Mouse (Mus musculus): ENCODE measurements around the gene Serpinb1a. TPM values are rescaled to one million over a fixed set of nuclear protein-coding genes. Genes with fewer than 3 reads are reported as not detected.

Gene Serpinb1a
- total and polyA plus RNA-seq, 3 experiments, result 22.7 to 71.9 (median 31.2) TPM

GRCm38 (mm10) chr13:32839314-32839713, 11.7 kb downstream of the Serpinb1a start:
- DNase-seq, result no peak

- DNase-seq, result no peak
These were observed 16.5 kb downstream of the Serpinb1a start for GRCm38 (mm10) chr13:32834513-32834912.

GRCm38 (mm10) chr13:32833237-32833636, 17.7 kb downstream of the Serpinb1a start:
- no peak for DNase-seq

GRCm38 (mm10) chr13:32832776-32833175, 18.2 kb downstream of the Serpinb1a start:
- DNase-seq, result peak; percentile 38

GRCm38 (mm10) chr13:32831505-32832273, 19.3 kb downstream of the Serpinb1a start:
- DNase-seq, result peak; percentile 53

GRCm38 (mm10) chr13:32828886-32829285, 22.1 kb downstream of the Serpinb1a start:
- peak; percentile 35 for DNase-seq

- DNase-seq, result peak; percentile 74
These were observed 23.0 kb downstream of the Serpinb1a start for GRCm38 (mm10) chr13:32827951-32828350.

GRCm38 (mm10) chr13:32827111-32827822, 23.7 kb downstream of the Serpinb1a start:
- peak; percentile 81 for DNase-seq

GRCm38 (mm10) chr13:32825546-32825945, 25.4 kb downstream of the Serpinb1a start:
- no peak for DNase-seq

GRCm38 (mm10) chr13:32824377-32825330, 26.3 kb downstream of the Serpinb1a start:
- no peak for DNase-seq

GRCm38 (mm10) chr13:32823126-32823525, 27.9 kb downstream of the Serpinb1a start:
- DNase-seq, result no peak

GRCm38 (mm10) chr13:32821671-32822070, 29.3 kb downstream of the Serpinb1a start:
- no peak for DNase-seq

- no peak for DNase-seq
These were observed 31.1 kb downstream of the Serpinb1a start for GRCm38 (mm10) chr13:32819926-32820325.

- no peak for DNase-seq
These were observed 31.7 kb downstream of the Serpinb1a start for GRCm38 (mm10) chr13:32819241-32819640.

GRCm38 (mm10) chr13:32807624-32808023, 43.4 kb downstream of the Serpinb1a start:
- no peak for DNase-seq

GRCm38 (mm10) chr13:32806820-32807219, 44.2 kb downstream of the Serpinb1a start:
- DNase-seq, result no peak

GRCm38 (mm10) chr13:32803701-32804345, 47.2 kb downstream of the Serpinb1a start:
- peak; percentile 62 for DNase-seq

- peak; percentile 78 for DNase-seq
These were observed 48.5 kb downstream of the Serpinb1a start, which contains the start of gene D930007J09Rik for GRCm38 (mm10) chr13:32802259-32803081. Gene D930007J09Rik (minus strand): TSS chr13:32802849.

GRCm38 (mm10) chr13:32801693-32802221, 49.2 kb downstream of the Serpinb1a start, which contains the start of gene Wrnip1:
Gene Wrnip1 (plus strand): TSS chr13:32802038.
- DNase-seq, result peak; percentile 98

- no peak for DNase-seq
These were observed 50.1 kb downstream of the Serpinb1a start for GRCm38 (mm10) chr13:32800859-32801258.

All from adrenal gland, adult 2 months (tissue).